Mouse (Mus musculus): ENCODE data around the gene Nmrk2. TPM values are rescaled to one million over a fixed set of nuclear protein-coding genes. Genes with fewer than 3 reads are reported as not detected.

Gene Nmrk2
- polyA plus RNA-seq, 1 experiment from 2014 or later: 0.10 TPM

DNA sequence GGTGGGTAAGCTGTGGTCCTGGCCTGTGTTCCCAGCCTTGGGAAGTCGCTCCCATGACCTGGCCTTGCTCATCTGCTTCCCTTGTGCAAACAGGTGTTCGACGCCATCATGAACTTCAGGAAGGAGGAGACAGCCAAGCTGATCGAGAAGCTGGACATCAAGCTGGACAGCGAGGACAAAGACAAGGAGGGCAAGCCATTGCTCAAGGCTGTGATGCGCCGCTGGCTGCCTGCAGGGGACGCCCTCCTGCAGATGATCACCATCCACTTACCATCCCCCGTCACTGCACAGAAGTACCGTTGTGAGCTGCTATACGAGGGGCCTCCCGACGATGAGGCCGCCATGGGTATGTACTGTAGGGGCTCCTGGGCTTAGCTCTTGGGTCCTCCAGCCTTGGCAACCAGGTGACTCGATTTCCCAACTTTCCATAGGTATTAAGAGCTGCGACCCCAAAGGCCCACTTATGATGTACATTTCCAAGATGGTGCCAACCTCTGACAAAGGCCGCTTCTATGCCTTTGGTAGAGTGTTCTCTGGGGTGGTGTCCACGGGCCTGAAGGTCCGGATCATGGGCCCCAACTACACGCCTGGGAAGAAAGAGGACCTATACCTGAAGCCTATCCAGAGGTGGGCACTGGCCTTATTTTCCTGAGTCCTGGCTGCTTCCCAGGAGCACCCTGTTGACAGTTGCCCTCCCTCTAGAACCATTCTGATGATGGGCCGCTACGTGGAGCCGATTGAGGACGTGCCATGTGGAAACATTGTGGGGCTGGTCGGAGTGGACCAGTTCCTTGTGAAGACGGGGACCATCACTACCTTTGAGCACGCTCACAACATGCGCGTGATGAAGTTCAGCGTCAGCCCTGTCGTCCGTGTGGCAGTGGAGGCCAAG lies 22.2 kb downstream of the Nmrk2 start:
- no peak overlapping the region for H3K4me2 ChIP-seq (replicated peaks; ENCODE audit: low read depth)
- WGBS: 86% methylated on average over 32 of the region's 32 CpGs
- no peak overlapping the region for H3K9ac ChIP-seq (ENCODE audit: low read depth, low read length)
- no peak for ATAC-seq
- H3K4me3 ChIP-seq (ENCODE audit: low read depth, low read length): no peak overlapping the region
- H3K36me3 ChIP-seq (ENCODE audit: control insufficient read depth, insufficient read depth): peaks cover 55% of the 10 kb centered on the region
- H3K27ac ChIP-seq (ENCODE audit: low read depth, low read length): 0 out of 2 replicates have a peak overlapping the region, but pooled peaks have one; percentile 21
- peak; percentile 47 for TF ChIP-seq CTCF (IDR thresholded peaks at IDR 0.05; ENCODE audit: low read depth)
- H3K4me1 ChIP-seq (replicated peaks; ENCODE audit: control insufficient read depth, insufficient read depth, low read length): no peaks in the 10 kb centered on the region
- H3K9me3 ChIP-seq (ENCODE audit: control insufficient read depth): no peaks in the 10 kb centered on the region
- no peaks in the 10 kb centered on the region for H3K27me3 ChIP-seq (replicated peaks; ENCODE audit: control insufficient read depth, insufficient read depth, low read length)

- Histone ChIP-seq H3K4me3 (ENCODE audit: low read depth, low read length) (no peak overlapping the region), H3K27me3 (replicated peaks; ENCODE audit: control insufficient read depth, insufficient read depth, low read length) (no peaks in the 10 kb centered on the region), H3K9me3 (ENCODE audit: control insufficient read depth) (no peaks in the 10 kb centered on the region), H3K4me2 (replicated peaks; ENCODE audit: low read depth) (no peak overlapping the region), H3K36me3 (ENCODE audit: control insufficient read depth, insufficient read depth) (peaks cover 49% of the 10 kb centered on the region), H3K4me1 (replicated peaks; ENCODE audit: control insufficient read depth, insufficient read depth, low read length) (no peaks in the 10 kb centered on the region), H3K9ac (ENCODE audit: low read depth, low read length) (no peak overlapping the region), H3K27ac (ENCODE audit: low read depth, low read length) (no peak overlapping the region)
- no peak for TF ChIP-seq CTCF (IDR thresholded peaks at IDR 0.05; ENCODE audit: low read depth)
- WGBS: 85% methylated on average over 11 of the region's 11 CpGs
- ATAC-seq: no peak
Measured at GRCm38 (mm10) chr10:81178927-81179326, 22.9 kb downstream of the Nmrk2 start.

GRCm38 (mm10) chr10:81177958-81178712 lies 23.7 kb downstream of the Nmrk2 start:
- ATAC-seq: no peak
- Histone ChIP-seq H3K9me3 (ENCODE audit: control insufficient read depth) (no peaks in the 10 kb centered on the region), H3K9ac (ENCODE audit: low read depth, low read length) (peak overlapping the region; percentile 96), H3K27me3 (replicated peaks; ENCODE audit: control insufficient read depth, insufficient read depth, low read length) (no peaks in the 10 kb centered on the region), H3K4me3 (ENCODE audit: low read depth, low read length) (peak overlapping the region; percentile 90), H3K4me2 (replicated peaks; ENCODE audit: low read depth) (peak overlapping the region; percentile 75), H3K36me3 (ENCODE audit: control insufficient read depth, insufficient read depth) (peaks cover 49% of the 10 kb centered on the region), H3K4me1 (replicated peaks; ENCODE audit: control insufficient read depth, insufficient read depth, low read length) (no peaks in the 10 kb centered on the region), H3K27ac (ENCODE audit: low read depth, low read length) (no peak overlapping the region)
- WGBS: 43% methylated on average over 14 of the region's 14 CpGs
- TF ChIP-seq CTCF (IDR thresholded peaks at IDR 0.05; ENCODE audit: low read depth): no peak

GRCm38 (mm10) chr10:81177491-81177925 lies 24.3 kb downstream of the Nmrk2 start:
- Histone ChIP-seq H3K4me2 (replicated peaks; ENCODE audit: low read depth) (peak overlapping the region; percentile 75), H3K4me1 (replicated peaks; ENCODE audit: control insufficient read depth, insufficient read depth, low read length) (no peaks in the 10 kb centered on the region), H3K4me3 (ENCODE audit: low read depth, low read length) (peak overlapping the region; percentile 90), H3K27me3 (replicated peaks; ENCODE audit: control insufficient read depth, insufficient read depth, low read length) (no peaks in the 10 kb centered on the region), H3K9me3 (ENCODE audit: control insufficient read depth) (no peaks in the 10 kb centered on the region), H3K9ac (ENCODE audit: low read depth, low read length) (peak overlapping the region; percentile 96), H3K36me3 (ENCODE audit: control insufficient read depth, insufficient read depth) (peaks cover 49% of the 10 kb centered on the region), H3K27ac (ENCODE audit: low read depth, low read length) (peak overlapping the region; percentile 92)
- no peak for ATAC-seq
- WGBS: 5% methylated on average over 16 of the region's 16 CpGs
- TF ChIP-seq CTCF (IDR thresholded peaks at IDR 0.05; ENCODE audit: low read depth): no peak

DNA sequence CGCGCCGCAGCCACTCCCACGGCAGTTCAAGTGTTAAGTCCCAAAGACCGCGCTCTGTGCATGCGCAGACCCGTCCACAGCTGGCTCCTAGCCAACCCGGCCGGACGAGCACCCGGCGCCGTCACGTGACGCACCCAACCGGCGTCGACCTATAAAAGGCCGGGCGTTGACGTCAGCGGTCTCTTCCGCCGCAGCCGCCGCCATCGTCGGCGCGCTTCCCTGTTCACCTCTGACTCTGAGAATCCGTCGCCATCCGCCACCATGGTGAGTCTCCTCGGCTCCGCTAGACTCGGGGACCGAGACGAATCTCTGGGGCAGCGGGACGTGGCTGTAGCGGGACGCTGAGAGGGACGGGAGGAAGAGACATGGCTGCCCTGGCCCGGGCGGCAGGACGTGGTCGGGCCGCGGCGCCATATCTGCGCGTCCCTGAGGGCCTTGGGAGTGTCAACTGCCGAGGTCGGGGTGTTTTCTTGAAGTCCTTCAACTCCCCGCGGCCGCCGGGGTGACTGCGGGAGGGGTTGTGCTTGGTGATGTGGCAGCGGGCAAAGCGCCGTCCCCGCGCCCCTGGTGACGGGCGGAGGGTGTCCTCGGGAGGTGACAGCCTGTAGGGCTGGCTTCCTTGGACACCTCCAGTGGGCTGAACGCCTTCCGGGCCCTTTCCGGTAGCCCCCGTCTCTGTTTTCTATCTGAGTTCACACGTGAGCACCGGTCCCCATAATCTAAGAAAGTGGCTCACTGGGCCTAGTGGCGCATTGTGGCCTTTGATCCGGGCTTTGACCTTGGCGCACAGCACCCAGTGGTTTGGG lies 25.2 kb downstream of the Nmrk2 start, which contains the start of gene Eef2:
Gene Eef2 (plus strand): TSS at position 166 of the 806 bp plus-strand sequence.
- ATAC-seq: peak; percentile 76
- Histone ChIP-seq H3K4me3 (ENCODE audit: low read depth, low read length) (peak within 1 kb of the TSS; percentile 90), H3K9me3 (ENCODE audit: control insufficient read depth) (no peaks in the 10 kb centered on the region), H3K36me3 (ENCODE audit: control insufficient read depth, insufficient read depth) (peaks cover 43% of the 10 kb centered on the region), H3K9ac (ENCODE audit: low read depth, low read length) (peak within 1 kb of the TSS; percentile 96), H3K4me2 (replicated peaks; ENCODE audit: low read depth) (peak within 1 kb of the TSS; percentile 75), H3K27ac (ENCODE audit: low read depth, low read length) (peak within 1 kb of the TSS; percentile 92), H3K27me3 (replicated peaks; ENCODE audit: control insufficient read depth, insufficient read depth, low read length) (no peaks in the 10 kb centered on the region), H3K4me1 (replicated peaks; ENCODE audit: control insufficient read depth, insufficient read depth, low read length) (no peaks in the 10 kb centered on the region)
- no peak; the same call in 1 of the 2 replicates for TF ChIP-seq CTCF (IDR thresholded peaks at IDR 0.05; ENCODE audit: low read depth)
- under 1% methylated on average over 76 of the region's 77 CpGs for WGBS
